Mouse (Mus musculus): Measurements from ENCODE around the gene Sbk1. TPM values are rescaled to one million over a fixed set of nuclear protein-coding genes. Genes with fewer than 3 reads are reported as not detected.
A peak's percentile ranks its signal among the peaks of the same experiment; 100 is the strongest.
"Not testable (repeated sequence)": the region's sequence is repeated elsewhere in the genome, so short reads cannot be mapped to it uniquely, and the experiment has no call there.

The Sbk1 gene
- polyA plus RNA-seq, 1 experiment from 2014 or later: 58.9 TPM

DNA sequence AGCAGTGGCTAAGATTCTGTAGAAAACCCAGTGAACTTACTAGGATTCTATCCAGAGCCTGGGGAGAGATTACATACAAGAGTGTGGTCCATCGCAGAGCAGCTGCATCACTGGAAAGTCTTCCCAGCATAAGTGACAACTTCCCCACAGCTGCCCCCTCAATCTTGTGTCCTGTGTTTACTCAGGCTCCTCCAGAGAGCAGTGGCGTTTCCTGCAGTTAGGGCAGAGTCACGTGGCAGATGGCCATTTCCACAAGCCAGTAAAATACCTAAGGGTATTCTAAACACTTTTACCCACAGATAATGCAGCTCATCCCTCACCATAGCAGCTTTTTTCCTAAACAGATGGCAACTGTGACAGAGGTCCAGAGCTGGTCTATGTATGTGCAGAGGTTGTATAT is 52.4 kb downstream of the Sbk1 start:
- WGBS: 35% methylated on average over 3 of the region's 3 CpGs
- H3K27me3 ChIP-seq: peaks cover 22% of the 10 kb centered on the region
- no peak for ATAC-seq (ENCODE audit: insufficient number of reproducible peaks, insufficient read depth, low FRiP score, low TSS enrichment, low read depth)
- peaks cover 5% of the 10 kb centered on the region; the same call in 1 of the 2 replicates for H3K4me1 ChIP-seq
- no peak overlapping the region for H3K27ac ChIP-seq
- H3K4me3 ChIP-seq: no peak overlapping the region
- no peak overlapping the region for H3K9ac ChIP-seq
- H3K36me3 ChIP-seq: no peaks in the 10 kb centered on the region
- no peak overlapping the region for H3K4me2 ChIP-seq
- H3K9me3 ChIP-seq: no peaks in the 10 kb centered on the region

DNA sequence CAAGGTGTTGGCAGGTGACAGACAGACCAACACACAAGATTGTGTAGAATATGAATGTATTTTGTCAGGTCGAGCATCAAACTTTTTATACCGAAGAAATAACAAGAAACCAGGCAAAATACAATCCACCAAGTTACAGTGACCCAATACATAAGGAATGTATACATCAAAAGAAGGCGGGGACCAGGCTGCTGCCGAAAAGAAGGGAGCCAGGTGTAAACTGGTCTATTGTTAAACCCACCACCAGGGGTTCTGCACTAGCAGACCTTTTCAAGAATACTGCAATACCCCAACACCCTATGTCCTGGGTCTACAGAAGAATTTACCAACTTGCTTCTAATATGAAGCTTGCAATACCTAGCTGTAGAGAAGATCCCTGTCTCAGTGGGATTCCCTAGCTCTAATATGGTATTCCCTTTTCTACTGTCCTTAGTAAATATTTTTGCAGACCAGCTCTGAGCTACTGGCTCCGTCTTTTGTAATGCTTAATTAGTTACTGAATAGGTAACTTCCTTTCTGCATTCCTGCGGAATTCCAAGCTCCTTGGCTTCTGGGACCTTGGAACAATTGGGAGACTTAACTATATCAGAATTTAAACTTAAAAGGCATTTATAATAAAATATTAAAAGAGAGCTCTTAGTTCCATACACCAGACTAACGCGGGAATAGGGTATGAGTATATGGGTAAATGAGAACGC is 53.3 kb downstream of the Sbk1 start:
- not testable (repeated sequence) for H3K4me3 ChIP-seq; H3K9ac ChIP-seq; ATAC-seq (ENCODE audit: insufficient number of reproducible peaks, insufficient read depth, low FRiP score, low TSS enrichment, low read depth); H3K4me2 ChIP-seq; H3K9me3 ChIP-seq; H3K4me1 ChIP-seq; H3K27ac ChIP-seq; H3K36me3 ChIP-seq
- peaks cover 22% of the 10 kb centered on the region for H3K27me3 ChIP-seq
- 19% methylated on average over 9 of the region's 9 CpGs for WGBS

DNA sequence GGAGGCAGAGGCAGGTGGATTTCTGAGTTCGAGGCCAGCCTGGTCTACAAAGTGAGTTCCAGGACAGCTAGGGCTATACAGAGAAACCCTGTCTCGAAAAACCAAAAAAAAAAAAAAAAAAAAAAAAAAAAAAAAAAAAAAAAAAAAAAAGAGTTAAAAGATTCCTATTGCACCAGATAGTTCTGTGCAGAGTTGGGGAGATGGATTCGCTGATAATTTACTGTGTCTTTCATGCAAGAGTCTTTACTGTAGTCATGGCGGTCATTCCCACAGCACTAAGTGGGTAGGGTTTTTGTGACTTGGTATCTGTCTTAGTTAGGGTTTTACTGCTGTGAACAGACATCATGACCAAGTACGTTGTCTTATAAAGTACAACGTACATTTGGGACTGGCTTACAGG is 56.4 kb downstream of the Sbk1 start:
- H3K36me3 ChIP-seq; H3K4me2 ChIP-seq; H3K9me3 ChIP-seq; H3K4me3 ChIP-seq; H3K27ac ChIP-seq; H3K4me1 ChIP-seq; H3K9ac ChIP-seq; ATAC-seq (ENCODE audit: insufficient number of reproducible peaks, insufficient read depth, low FRiP score, low TSS enrichment, low read depth): not testable (repeated sequence)
- WGBS: 94% methylated on average over 5 of the region's 6 CpGs
- peaks cover 25% of the 10 kb centered on the region for H3K27me3 ChIP-seq

DNA sequence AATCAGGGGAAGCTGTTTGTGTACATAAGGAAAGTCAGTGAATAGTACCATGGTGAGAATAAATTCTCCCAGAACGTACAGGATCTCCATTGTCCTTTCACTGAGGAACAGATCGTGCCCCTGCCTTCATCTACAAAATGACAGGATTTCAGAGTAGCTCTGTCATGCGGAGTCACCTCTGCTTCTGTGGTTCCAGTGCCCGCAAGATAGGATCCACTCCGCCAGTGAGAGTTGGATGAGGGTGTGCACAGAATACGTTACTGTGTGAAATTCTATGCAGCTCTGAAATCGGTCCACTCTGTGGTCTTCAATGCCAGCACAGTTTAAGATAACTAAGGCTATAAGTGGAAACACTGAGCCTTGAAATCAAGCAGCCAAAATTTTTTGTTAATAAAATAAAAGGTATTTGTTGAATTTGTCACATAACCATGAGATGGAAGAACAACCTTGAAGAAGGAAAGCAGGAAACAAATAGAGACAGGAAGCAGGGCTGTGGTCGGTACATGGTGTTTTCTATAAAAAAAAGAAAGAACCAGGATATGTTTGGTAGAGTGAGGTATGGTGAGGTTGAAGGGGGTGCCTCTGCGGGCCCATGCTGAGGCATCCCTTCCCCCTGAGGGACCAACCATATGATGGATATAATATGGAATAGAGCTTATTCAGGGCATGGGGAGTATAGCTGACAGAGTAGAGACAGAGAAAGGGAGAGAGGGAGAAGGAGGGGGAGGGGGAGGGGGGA is 57.7 kb downstream of the Sbk1 start:
- WGBS: 86% methylated on average over 9 of the region's 9 CpGs
- Histone ChIP-seq H3K9me3 (no peaks in the 10 kb centered on the region), H3K27ac (no peak overlapping the region), H3K4me2 (no peak overlapping the region), H3K4me1 (0 out of 2 replicates have a peak, but pooled peaks cover under 1% of the 10 kb centered on the region), H3K4me3 (no peak overlapping the region), H3K36me3 (no peaks in the 10 kb centered on the region), H3K9ac (no peak overlapping the region), H3K27me3 (peaks cover 15% of the 10 kb centered on the region)
- ATAC-seq (ENCODE audit: insufficient number of reproducible peaks, insufficient read depth, low FRiP score, low TSS enrichment, low read depth): no peak

DNA sequence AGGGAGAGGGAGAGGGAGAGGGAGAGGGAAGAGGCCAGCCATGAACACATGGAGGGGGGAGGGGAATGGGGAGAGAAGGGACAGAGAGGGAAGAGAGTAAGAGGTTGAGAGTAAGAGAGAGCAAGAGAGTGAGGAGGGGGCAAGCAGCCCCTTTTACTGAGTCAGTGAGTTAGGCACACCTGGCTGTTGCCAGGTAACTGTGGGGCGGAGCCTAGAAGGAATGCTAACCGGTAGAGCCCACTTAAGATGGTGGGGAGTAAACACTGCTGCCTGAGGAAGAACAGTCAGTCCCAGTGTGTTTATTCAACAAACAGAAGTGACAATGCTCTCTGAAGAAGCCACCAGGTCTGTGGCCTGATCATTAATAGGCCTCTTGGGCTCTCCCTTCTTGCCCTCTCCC is 58.3 kb downstream of the Sbk1 start:
- 58% methylated on average over 2 of the region's 2 CpGs for WGBS
- ATAC-seq (ENCODE audit: insufficient number of reproducible peaks, insufficient read depth, low FRiP score, low TSS enrichment, low read depth): no peak
- Histone ChIP-seq H3K9ac (no peak overlapping the region), H3K27ac (no peak overlapping the region), H3K9me3 (no peaks in the 10 kb centered on the region), H3K27me3 (peaks cover 13% of the 10 kb centered on the region; the same call in 1 of the 2 replicates), H3K4me1 (no peaks in the 10 kb centered on the region), H3K4me3 (no peak overlapping the region), H3K4me2 (no peak overlapping the region), H3K36me3 (no peaks in the 10 kb centered on the region)

DNA sequence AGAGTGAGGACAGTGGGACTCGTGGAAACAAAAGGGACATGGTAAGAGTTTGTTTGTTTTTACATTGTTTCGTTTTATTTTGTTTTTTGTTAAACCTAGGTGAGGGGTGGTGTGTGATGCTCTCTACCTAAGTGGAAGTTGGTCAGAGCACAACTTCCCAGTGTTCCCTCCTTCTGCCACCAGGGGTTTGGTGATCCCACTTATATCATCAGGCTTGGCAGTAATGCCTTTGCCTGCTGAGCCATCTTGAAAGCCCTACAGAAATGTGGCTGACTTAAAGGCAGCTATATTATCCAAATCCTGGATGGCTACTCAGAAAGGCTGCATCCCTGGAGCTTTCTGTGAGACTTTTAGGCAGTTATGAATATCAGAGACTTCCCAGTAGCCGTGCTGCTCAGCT is 60.3 kb downstream of the Sbk1 start:
- no peak overlapping the region for H3K4me2 ChIP-seq
- H3K36me3 ChIP-seq: no peaks in the 10 kb centered on the region
- no peak overlapping the region for H3K27ac ChIP-seq
- H3K4me3 ChIP-seq: no peak overlapping the region
- H3K4me1 ChIP-seq: no peaks in the 10 kb centered on the region
- H3K9ac ChIP-seq: no peak overlapping the region
- H3K27me3 ChIP-seq: peaks cover 3% of the 10 kb centered on the region; the same call in 1 of the 2 replicates
- 84% methylated on average over 3 of the region's 3 CpGs for WGBS
- H3K9me3 ChIP-seq: no peaks in the 10 kb centered on the region
- no peak for ATAC-seq (ENCODE audit: insufficient number of reproducible peaks, insufficient read depth, low FRiP score, low TSS enrichment, low read depth)

DNA sequence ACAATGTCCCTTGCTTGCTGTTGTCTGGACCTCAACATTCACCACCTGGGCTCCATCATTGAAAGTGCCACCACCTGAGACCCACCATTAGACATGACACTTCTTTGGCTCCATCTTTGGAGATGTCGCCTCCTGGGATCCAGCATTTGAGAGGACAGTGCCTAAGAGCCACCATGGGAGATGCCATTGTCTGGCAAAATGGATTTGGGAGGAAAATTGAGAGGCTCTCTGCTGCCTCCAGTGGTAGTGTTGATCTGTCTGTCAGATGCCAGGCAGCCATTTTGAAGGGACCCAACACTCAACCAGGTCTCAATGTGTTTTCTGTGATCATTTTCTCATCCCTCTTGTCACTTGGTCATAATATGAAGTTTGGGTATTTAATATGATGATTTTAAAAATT is 63.1 kb downstream of the Sbk1 start:
- Histone ChIP-seq H3K4me3 (no peak overlapping the region), H3K36me3 (no peaks in the 10 kb centered on the region), H3K4me1 (no peaks in the 10 kb centered on the region), H3K27ac (no peak overlapping the region), H3K9ac (no peak overlapping the region), H3K4me2 (no peak overlapping the region), H3K27me3 (peaks cover 3% of the 10 kb centered on the region; the same call in 1 of the 2 replicates), H3K9me3 (no peaks in the 10 kb centered on the region)
- 90% methylated on average over 1 of the region's 1 CpGs for WGBS
- ATAC-seq (ENCODE audit: insufficient number of reproducible peaks, insufficient read depth, low FRiP score, low TSS enrichment, low read depth): no peak

DNA sequence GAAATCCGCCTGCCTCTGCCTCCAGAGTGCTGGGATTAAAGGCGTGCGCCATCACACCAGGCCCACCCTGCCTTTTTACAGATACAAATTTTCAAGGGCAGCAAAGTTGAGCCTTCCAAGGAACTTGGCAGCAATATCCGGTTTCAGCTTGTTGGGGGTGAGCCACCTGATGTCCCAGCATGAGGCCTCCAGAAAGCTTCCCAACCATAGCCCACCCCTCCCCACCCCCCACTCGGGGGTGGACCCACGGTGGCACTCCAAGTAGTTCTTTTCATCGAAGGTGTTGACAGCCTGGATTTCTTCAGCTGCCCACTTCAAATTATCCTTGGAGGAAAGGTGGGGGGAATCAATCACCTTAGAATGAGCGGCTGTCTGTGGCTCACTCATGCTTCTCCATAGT is 66.5 kb downstream of the Sbk1 start:
- Histone ChIP-seq H3K4me3 (no peak overlapping the region), H3K36me3 (no peaks in the 10 kb centered on the region), H3K4me1 (no peaks in the 10 kb centered on the region), H3K4me2 (no peak overlapping the region), H3K9ac (no peak overlapping the region), H3K27ac (no peak overlapping the region), H3K9me3 (no peaks in the 10 kb centered on the region), H3K27me3 (no peaks in the 10 kb centered on the region)
- ATAC-seq (ENCODE audit: insufficient number of reproducible peaks, insufficient read depth, low FRiP score, low TSS enrichment, low read depth): no peak
- WGBS: 85% methylated on average over 8 of the region's 8 CpGs

DNA sequence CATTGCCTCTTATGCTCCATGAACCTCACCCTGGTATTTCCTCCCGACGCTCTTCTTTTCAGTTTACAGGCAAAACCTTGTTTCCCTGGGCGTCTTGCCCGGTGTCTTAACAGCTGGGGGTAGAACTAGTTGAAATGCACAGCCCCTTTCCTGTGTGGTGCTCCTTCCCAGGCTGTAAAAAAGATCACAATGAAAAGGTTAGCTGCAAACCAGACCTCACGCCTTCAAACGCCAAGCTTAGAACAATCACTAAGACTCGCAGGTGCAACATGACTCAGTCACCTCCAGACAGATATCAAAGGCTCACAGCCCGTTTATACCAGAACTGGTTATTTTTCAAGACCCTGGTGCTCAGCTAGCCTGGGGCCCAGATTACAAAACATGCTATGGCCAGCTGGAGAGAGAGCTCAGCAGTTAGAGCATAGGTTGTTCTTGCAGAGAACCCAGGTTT is 67.1 kb downstream of the Sbk1 start:
- H3K36me3 ChIP-seq: no peaks in the 10 kb centered on the region
- H3K27ac ChIP-seq: no peak overlapping the region
- H3K4me1 ChIP-seq: peaks cover 4% of the 10 kb centered on the region
- WGBS: 83% methylated on average over 8 of the region's 8 CpGs
- no peak overlapping the region for H3K4me2 ChIP-seq
- no peak overlapping the region for H3K4me3 ChIP-seq
- no peak overlapping the region for H3K9ac ChIP-seq
- no peaks in the 10 kb centered on the region for H3K9me3 ChIP-seq
- no peak for ATAC-seq (ENCODE audit: insufficient number of reproducible peaks, insufficient read depth, low FRiP score, low TSS enrichment, low read depth)
- no peaks in the 10 kb centered on the region for H3K27me3 ChIP-seq

DNA sequence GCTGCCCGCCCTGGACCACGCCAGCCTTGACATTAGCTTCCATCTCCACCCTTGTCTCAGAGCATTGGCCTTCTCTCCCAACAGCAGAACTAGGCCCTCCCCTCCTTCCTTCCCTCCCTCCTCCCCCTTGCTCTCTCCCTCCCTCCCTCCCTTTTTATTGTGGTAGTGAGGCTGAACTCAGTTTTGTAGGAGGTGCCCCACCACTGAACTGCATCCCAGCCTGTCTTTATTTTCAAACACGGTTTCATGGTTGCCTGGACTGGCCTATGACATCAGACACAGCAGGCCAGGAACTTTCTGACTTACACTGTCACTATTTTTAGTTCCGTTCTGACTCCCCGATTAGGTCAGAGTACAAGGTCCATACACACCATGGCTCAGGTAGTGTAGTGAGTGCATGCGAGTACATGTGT is 67.8 kb downstream of the Sbk1 start:
- no peak for ATAC-seq (ENCODE audit: insufficient number of reproducible peaks, insufficient read depth, low FRiP score, low TSS enrichment, low read depth)
- Histone ChIP-seq H3K4me3 (no peak overlapping the region), H3K4me2 (no peak overlapping the region), H3K27ac (no peak overlapping the region), H3K36me3 (no peaks in the 10 kb centered on the region), H3K9ac (no peak overlapping the region), H3K4me1 (peaks cover 7% of the 10 kb centered on the region), H3K27me3 (no peaks in the 10 kb centered on the region), H3K9me3 (no peaks in the 10 kb centered on the region)
- WGBS: 73% methylated on average over 6 of the region's 6 CpGs

DNA sequence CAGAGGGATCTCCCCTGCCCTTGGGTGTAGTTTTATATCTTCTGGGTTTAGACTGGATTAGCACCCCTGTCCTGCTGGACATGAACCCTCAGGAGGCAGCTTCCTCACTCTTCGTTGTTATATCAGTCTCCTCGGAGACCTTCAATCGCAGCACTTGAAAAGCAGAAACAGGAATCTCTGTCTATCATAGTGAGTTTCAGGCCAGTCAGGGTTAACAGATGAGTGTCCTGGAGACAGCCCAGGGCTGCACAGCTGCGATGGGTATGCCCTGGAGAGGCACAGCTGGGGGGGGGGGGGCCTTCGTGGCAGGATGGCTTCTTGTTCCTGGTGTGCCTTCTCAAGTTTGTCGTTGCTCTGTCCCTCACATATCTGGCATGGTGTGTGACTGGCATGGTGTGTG is 68.5 kb downstream of the Sbk1 start:
- no peaks in the 10 kb centered on the region for H3K9me3 ChIP-seq
- H3K36me3 ChIP-seq: no peaks in the 10 kb centered on the region
- no peaks in the 10 kb centered on the region for H3K27me3 ChIP-seq
- no peak overlapping the region for H3K27ac ChIP-seq
- no peak overlapping the region for H3K4me3 ChIP-seq
- H3K4me1 ChIP-seq: peaks cover 7% of the 10 kb centered on the region
- WGBS: 46% methylated on average over 6 of the region's 6 CpGs
- no peak for ATAC-seq (ENCODE audit: insufficient number of reproducible peaks, insufficient read depth, low FRiP score, low TSS enrichment, low read depth)
- peak overlapping the region; percentile 36; the same call in 1 of the 2 replicates for H3K9ac ChIP-seq
- H3K4me2 ChIP-seq: no peak overlapping the region
